Mouse (Mus musculus): ENCODE results near the gene Kank3. TPM values are rescaled to one million over a fixed set of nuclear protein-coding genes. Genes with fewer than 3 reads are reported as not detected.

Kank3 gene
- polyA plus RNA-seq, 1 experiment from 2014 or later: 23.0 TPM

GRCm38 (mm10) chr17:33779967-33780295 is 30.4 kb upstream of the Kank3 start:
- H3K36me3 ChIP-seq (ENCODE audit: control insufficient read depth, insufficient read depth, low read length): peaks cover 12% of the 10 kb centered on the region; the same call in 1 of the 2 replicates
- no peaks in the 10 kb centered on the region for H3K9me3 ChIP-seq (ENCODE audit: control insufficient read depth, low read length)
- WGBS: 81% methylated on average over 5 of the region's 5 CpGs
- peak overlapping the region; percentile 95 for H3K27ac ChIP-seq (replicated peaks; ENCODE audit: low read depth, low read length)
- peak overlapping the region; percentile 11; the same call in 1 of the 2 replicates for H3K4me3 ChIP-seq (ENCODE audit: low read depth, low read length)
- DNase-seq (ENCODE audit: low spot score) (peak; percentile 22), ATAC-seq (ENCODE audit: insufficient number of reproducible peaks, low FRiP score, low TSS enrichment, low read depth) (no peak)
- H3K4me1 ChIP-seq (ENCODE audit: control insufficient read depth, insufficient read depth, low read length): peaks cover 23% of the 10 kb centered on the region
- H3K4me2 ChIP-seq (ENCODE audit: low read depth, severe bottlenecking): peak overlapping the region; percentile 60
- no peak overlapping the region for H3K9ac ChIP-seq (ENCODE audit: low read length)
- no peaks in the 10 kb centered on the region for H3K27me3 ChIP-seq (ENCODE audit: control insufficient read depth, insufficient read depth, low read length)

DNA sequence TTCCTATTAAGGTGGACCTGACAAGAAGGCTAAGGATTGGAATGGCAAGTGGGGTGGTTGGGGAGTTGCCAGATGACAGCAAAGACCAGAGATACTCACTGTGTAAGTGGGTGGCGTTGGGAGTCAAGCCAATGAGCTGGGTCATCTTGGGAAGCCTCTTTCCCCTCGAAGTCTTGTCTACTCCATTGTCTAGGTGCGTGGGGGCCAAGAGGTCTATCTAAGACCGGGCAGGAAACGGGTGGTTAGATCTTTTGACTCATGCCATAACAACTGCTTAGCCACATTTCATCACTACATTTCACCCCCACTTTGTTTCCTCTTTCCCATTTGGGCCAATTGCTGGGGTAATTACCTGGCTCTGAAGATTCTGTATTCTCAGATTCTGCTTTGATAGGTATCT is 29.9 kb upstream of the Kank3 start:
- Histone ChIP-seq H3K27ac (replicated peaks; ENCODE audit: low read depth, low read length) (peak overlapping the region; percentile 95), H3K4me1 (ENCODE audit: control insufficient read depth, insufficient read depth, low read length) (peaks cover 23% of the 10 kb centered on the region), H3K36me3 (ENCODE audit: control insufficient read depth, insufficient read depth, low read length) (peaks cover 8% of the 10 kb centered on the region; the same call in 1 of the 2 replicates), H3K4me2 (ENCODE audit: low read depth, severe bottlenecking) (peak overlapping the region; percentile 60), H3K9me3 (ENCODE audit: control insufficient read depth, low read length) (no peaks in the 10 kb centered on the region), H3K9ac (ENCODE audit: low read length) (no peak overlapping the region), H3K27me3 (ENCODE audit: control insufficient read depth, insufficient read depth, low read length) (no peaks in the 10 kb centered on the region), H3K4me3 (ENCODE audit: low read depth, low read length) (peak overlapping the region; percentile 36)
- DNase-seq (ENCODE audit: low spot score) (no peak), ATAC-seq (ENCODE audit: insufficient number of reproducible peaks, low FRiP score, low TSS enrichment, low read depth) (no peak)
- WGBS: 88% methylated on average over 5 of the region's 5 CpGs

DNA sequence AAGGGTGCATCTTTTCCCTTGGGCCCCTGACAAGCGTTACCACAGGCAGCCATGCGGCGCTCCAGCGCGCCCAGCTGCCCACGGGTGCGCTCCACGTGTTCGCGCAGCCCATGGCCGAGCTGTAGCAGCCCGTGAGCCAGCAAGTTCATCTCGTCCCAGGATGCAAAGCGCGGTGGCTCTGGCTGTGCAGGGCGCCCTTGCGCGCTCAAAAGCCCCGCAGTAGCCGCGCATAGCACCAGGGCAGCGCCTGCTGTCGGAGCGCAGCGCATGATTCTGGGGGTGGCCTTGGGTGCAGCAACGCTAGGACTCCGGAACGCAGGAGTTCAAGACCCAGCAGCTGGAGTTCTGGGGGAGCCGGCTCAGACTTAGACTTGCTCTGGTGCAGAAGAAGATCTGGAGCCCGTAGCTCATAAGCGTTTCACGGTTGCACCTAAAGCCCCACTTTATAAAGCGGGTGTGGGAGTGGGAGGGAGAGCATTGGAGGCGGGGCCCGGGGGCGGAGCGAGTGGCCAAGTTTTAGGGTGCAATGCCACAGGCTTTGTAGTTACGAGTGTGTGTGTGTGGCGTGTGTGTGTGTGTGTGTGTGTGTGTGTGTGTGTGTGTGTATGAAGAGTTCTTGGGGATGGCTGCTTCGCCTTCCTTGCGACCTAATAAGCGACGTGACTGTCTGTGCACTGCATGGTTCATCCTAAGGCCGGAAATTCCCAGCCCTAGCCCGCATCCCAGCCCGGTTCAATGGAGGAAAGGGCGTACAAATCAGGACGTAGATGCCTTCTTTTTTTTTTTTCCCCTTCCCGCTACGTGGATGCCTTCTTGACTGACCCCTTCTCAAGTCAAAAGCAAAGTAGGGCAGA is 29.0 kb upstream of the Kank3 start, which contains the start of gene Angptl4:
TSS of gene Angptl4 (minus strand) at position 707 of the 854 bp plus-strand sequence.
- Histone ChIP-seq H3K4me3 (ENCODE audit: low read depth, low read length) (peak within 1 kb of the TSS; percentile 36), H3K36me3 (ENCODE audit: control insufficient read depth, insufficient read depth, low read length) (peaks cover 8% of the 10 kb centered on the region; the same call in 1 of the 2 replicates), H3K27me3 (ENCODE audit: control insufficient read depth, insufficient read depth, low read length) (no peaks in the 10 kb centered on the region), H3K27ac (replicated peaks; ENCODE audit: low read depth, low read length) (peak within 1 kb of the TSS; percentile 75), H3K4me2 (ENCODE audit: low read depth, severe bottlenecking) (peak within 1 kb of the TSS; percentile 60), H3K9ac (ENCODE audit: low read length) (peak within 1 kb of the TSS; percentile 58), H3K9me3 (ENCODE audit: control insufficient read depth, low read length) (no peaks in the 10 kb centered on the region), H3K4me1 (ENCODE audit: control insufficient read depth, insufficient read depth, low read length) (peaks cover 23% of the 10 kb centered on the region)
- 1% methylated on average over 50 of the region's 50 CpGs for WGBS
- peak; percentile 76 for DNase-seq (ENCODE audit: low spot score)
- peak; percentile 63 for ATAC-seq (ENCODE audit: insufficient number of reproducible peaks, low FRiP score, low TSS enrichment, low read depth)

GRCm38 (mm10) chr17:33782067-33782466 is 28.3 kb upstream of the Kank3 start:
- Histone ChIP-seq H3K9me3 (ENCODE audit: control insufficient read depth, low read length) (no peaks in the 10 kb centered on the region), H3K4me2 (ENCODE audit: low read depth, severe bottlenecking) (peak overlapping the region; percentile 60), H3K27ac (replicated peaks; ENCODE audit: low read depth, low read length) (no peak overlapping the region), H3K4me3 (ENCODE audit: low read depth, low read length) (no peak overlapping the region), H3K27me3 (ENCODE audit: control insufficient read depth, insufficient read depth, low read length) (no peaks in the 10 kb centered on the region), H3K4me1 (ENCODE audit: control insufficient read depth, insufficient read depth, low read length) (peaks cover 23% of the 10 kb centered on the region), H3K36me3 (ENCODE audit: control insufficient read depth, insufficient read depth, low read length) (peaks cover 3% of the 10 kb centered on the region; the same call in 1 of the 2 replicates), H3K9ac (ENCODE audit: low read length) (peak overlapping the region; percentile 58; the same call in 1 of the 2 replicates)
- WGBS: 37% methylated on average over 4 of the region's 4 CpGs
- DNase-seq (ENCODE audit: low spot score) (no peak), ATAC-seq (ENCODE audit: insufficient number of reproducible peaks, low FRiP score, low TSS enrichment, low read depth) (no peak)

GRCm38 (mm10) chr17:33783408-33783807 is 26.9 kb upstream of the Kank3 start:
- Histone ChIP-seq H3K36me3 (ENCODE audit: control insufficient read depth, insufficient read depth, low read length) (no peaks in the 10 kb centered on the region), H3K4me3 (ENCODE audit: low read depth, low read length) (no peak overlapping the region), H3K27ac (replicated peaks; ENCODE audit: low read depth, low read length) (no peak overlapping the region), H3K4me2 (ENCODE audit: low read depth, severe bottlenecking) (no peak overlapping the region), H3K27me3 (ENCODE audit: control insufficient read depth, insufficient read depth, low read length) (no peaks in the 10 kb centered on the region), H3K9me3 (ENCODE audit: control insufficient read depth, low read length) (no peaks in the 10 kb centered on the region), H3K4me1 (ENCODE audit: control insufficient read depth, insufficient read depth, low read length) (peaks cover 19% of the 10 kb centered on the region), H3K9ac (ENCODE audit: low read length) (no peak overlapping the region)
- ATAC-seq (ENCODE audit: insufficient number of reproducible peaks, low FRiP score, low TSS enrichment, low read depth): no peak
- DNase-seq (ENCODE audit: low spot score): peak; percentile 31

DNA sequence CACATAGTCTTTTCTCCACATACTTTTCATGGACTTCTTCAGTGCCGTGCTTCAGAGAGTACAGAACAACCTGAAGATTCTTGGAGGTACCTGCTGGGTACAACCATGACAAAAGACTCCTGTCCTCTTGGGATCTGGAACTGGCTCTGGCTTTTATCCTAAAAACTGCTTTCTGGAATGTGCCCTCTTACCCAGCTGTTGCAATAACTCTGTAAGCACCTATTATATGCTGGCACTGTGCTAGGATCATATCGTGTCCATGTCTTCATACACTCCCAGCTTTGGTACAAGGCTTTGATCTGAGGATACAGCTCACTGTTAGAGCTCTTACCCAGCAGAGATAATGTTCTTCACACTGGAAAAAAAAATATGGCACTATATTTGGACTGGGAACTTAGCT is 25.4 kb upstream of the Kank3 start:
- Histone ChIP-seq H3K27me3 (ENCODE audit: control insufficient read depth, insufficient read depth, low read length) (no peaks in the 10 kb centered on the region), H3K9me3 (ENCODE audit: control insufficient read depth, low read length) (no peaks in the 10 kb centered on the region), H3K4me1 (ENCODE audit: control insufficient read depth, insufficient read depth, low read length) (peaks cover 13% of the 10 kb centered on the region), H3K36me3 (ENCODE audit: control insufficient read depth, insufficient read depth, low read length) (no peaks in the 10 kb centered on the region), H3K27ac (replicated peaks; ENCODE audit: low read depth, low read length) (no peak overlapping the region), H3K9ac (ENCODE audit: low read length) (no peak overlapping the region), H3K4me3 (ENCODE audit: low read depth, low read length) (no peak overlapping the region), H3K4me2 (ENCODE audit: low read depth, severe bottlenecking) (no peak overlapping the region)
- ATAC-seq (ENCODE audit: insufficient number of reproducible peaks, low FRiP score, low TSS enrichment, low read depth): no peak
- DNase-seq (ENCODE audit: low spot score): no peak
- 88% methylated on average over 2 of the region's 2 CpGs for WGBS

DNA sequence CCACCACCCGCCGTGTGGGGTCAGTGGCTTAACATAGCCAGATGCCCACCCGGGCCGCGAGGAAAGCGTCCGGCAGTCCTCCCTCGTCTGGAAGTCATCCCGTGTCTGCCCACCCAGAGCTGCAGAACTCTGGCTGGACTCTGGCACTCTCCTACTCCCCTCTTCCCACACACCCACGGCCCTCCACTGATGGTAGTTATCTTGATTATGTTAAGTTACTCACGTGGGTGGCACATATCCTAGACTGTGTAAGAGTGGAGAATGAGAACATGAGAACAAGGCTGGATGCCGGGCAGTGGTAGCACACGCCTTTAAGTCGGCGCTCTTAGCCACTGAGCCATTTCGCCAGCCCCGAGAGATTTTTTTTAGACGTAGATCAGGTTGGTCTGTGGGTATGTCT is 23.9 kb upstream of the Kank3 start:
- Histone ChIP-seq H3K27ac (replicated peaks; ENCODE audit: low read depth, low read length) (no peak overlapping the region), H3K4me2 (ENCODE audit: low read depth, severe bottlenecking) (no peak overlapping the region), H3K4me3 (ENCODE audit: low read depth, low read length) (no peak overlapping the region), H3K27me3 (ENCODE audit: control insufficient read depth, insufficient read depth, low read length) (no peaks in the 10 kb centered on the region), H3K9ac (ENCODE audit: low read length) (no peak overlapping the region), H3K9me3 (ENCODE audit: control insufficient read depth, low read length) (no peaks in the 10 kb centered on the region), H3K4me1 (ENCODE audit: control insufficient read depth, insufficient read depth, low read length) (peaks cover 5% of the 10 kb centered on the region), H3K36me3 (ENCODE audit: control insufficient read depth, insufficient read depth, low read length) (no peaks in the 10 kb centered on the region)
- WGBS: 85% methylated on average over 18 of the region's 18 CpGs
- no peak for DNase-seq (ENCODE audit: low spot score)
- ATAC-seq (ENCODE audit: insufficient number of reproducible peaks, low FRiP score, low TSS enrichment, low read depth): no peak

GRCm38 (mm10) chr17:33788732-33789131 is 21.6 kb upstream of the Kank3 start:
- Histone ChIP-seq H3K4me1 (ENCODE audit: control insufficient read depth, insufficient read depth, low read length) (no peaks in the 10 kb centered on the region), H3K36me3 (ENCODE audit: control insufficient read depth, insufficient read depth, low read length) (no peaks in the 10 kb centered on the region), H3K9ac (ENCODE audit: low read length) (no peak overlapping the region), H3K27ac (replicated peaks; ENCODE audit: low read depth, low read length) (no peak overlapping the region), H3K4me3 (ENCODE audit: low read depth, low read length) (no peak overlapping the region), H3K9me3 (ENCODE audit: control insufficient read depth, low read length) (no peaks in the 10 kb centered on the region), H3K27me3 (ENCODE audit: control insufficient read depth, insufficient read depth, low read length) (no peaks in the 10 kb centered on the region), H3K4me2 (ENCODE audit: low read depth, severe bottlenecking) (no peak overlapping the region)
- DNase-seq (ENCODE audit: low spot score): no peak
- ATAC-seq (ENCODE audit: insufficient number of reproducible peaks, low FRiP score, low TSS enrichment, low read depth): no peak
- 82% methylated on average over 4 of the region's 4 CpGs for WGBS

All from limb, embryonic 11.5 days (tissue).